Mouse (Mus musculus) testis, adult 2 months (tissue): ENCODE results near the gene Rnf19b.

ENCODE experiments used
- CTCF ChIP-seq: fragments of 200-500 bp; IDR thresholded peaks from 2 replicates; pipeline ENCODE4 v1.5.1; 2012; ENCODE audit warnings: low read depth, mild to moderate bottlenecking, inconsistent platforms, low read length, moderate library complexity; ENCODE audit not compliant: control insufficient read depth, insufficient read depth, insufficient replicate concordance
- POLR2A ChIP-seq: fragments of 200-500 bp; IDR thresholded peaks from 2 replicates; pipeline ENCODE4 v1.6.1; 2012; ENCODE audit warnings: low read depth, mild to moderate bottlenecking, inconsistent platforms, low read length, moderate library complexity; ENCODE audit not compliant: control insufficient read depth

DNA sequence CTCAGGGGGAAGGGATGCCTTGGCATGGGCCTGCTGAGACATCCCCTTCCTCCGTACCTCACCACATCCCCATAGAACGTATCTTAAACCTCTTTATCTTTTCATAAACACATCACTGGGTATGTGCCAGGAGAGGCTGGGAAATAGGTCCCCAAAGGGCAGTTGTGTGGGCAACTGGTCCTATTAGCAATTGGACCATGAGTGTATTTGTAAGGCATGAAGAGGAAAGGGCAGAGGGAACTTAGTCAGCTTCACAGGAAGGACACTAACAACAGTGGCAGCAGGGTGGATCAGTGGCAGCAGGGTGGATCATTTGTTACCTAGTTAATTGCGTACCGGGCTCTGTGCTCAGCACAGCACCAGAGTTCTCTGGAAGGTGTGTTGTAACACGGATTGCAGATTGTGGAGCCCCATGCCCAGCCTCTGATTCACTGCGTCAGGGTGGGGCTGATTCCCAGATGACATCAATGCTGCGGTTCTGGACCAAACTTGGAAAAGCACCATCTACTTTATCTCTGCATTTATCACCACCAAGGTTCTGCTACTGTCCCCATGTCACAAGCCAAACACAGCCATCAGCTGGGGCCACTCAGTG is 22.1 kb upstream of the Rnf19b start:
- TF ChIP-seq POLR2A = no peak
- TF ChIP-seq CTCF = no peak
